Mouse (Mus musculus): ENCODE results near the gene Clec12a.

The Clec12a gene

GRCm38 (mm10) chr6:129380454-129380853, 38.0 kb downstream of the Clec12a start:
- peak; percentile 7 for DNase-seq

- no peak for DNase-seq
Observed at GRCm38 (mm10) chr6:129381736-129382135, 39.2 kb downstream of the Clec12a start.

GRCm38 (mm10) chr6:129383466-129383865, 41.0 kb downstream of the Clec12a start:
- DNase-seq, result no peak

- no peak for DNase-seq
Observed at GRCm38 (mm10) chr6:129385000-129385399, 42.5 kb downstream of the Clec12a start.

GRCm38 (mm10) chr6:129385774-129386173, 43.3 kb downstream of the Clec12a start, which contains the start of gene Clec12b:
TSS of gene Clec12b (minus strand) at chr6:129385874.
- DNase-seq, result no peak

- DNase-seq, result no peak
Observed at GRCm38 (mm10) chr6:129393087-129393720, 50.7 kb downstream of the Clec12a start.

GRCm38 (mm10) chr6:129393732-129394131, 51.2 kb downstream of the Clec12a start:
- no peak for DNase-seq

- DNase-seq, result no peak
Observed at GRCm38 (mm10) chr6:129396997-129397396, 54.5 kb downstream of the Clec12a start, which contains the start of gene Clec1b. TSS of gene Clec1b (plus strand) at chr6:129397297.

- peak; percentile 66 for DNase-seq
Observed at GRCm38 (mm10) chr6:129399945-129400344, 57.5 kb downstream of the Clec12a start.

- DNase-seq, result no peak
Observed at GRCm38 (mm10) chr6:129402404-129402803, 59.9 kb downstream of the Clec12a start.

GRCm38 (mm10) chr6:129403391-129403790, 60.9 kb downstream of the Clec12a start:
- DNase-seq, result no peak

- DNase-seq, result no peak
Observed at GRCm38 (mm10) chr6:129405999-129406398, 63.5 kb downstream of the Clec12a start.

- DNase-seq, result peak; percentile 17
Observed at GRCm38 (mm10) chr6:129407324-129407723, 64.8 kb downstream of the Clec12a start.

- DNase-seq, result no peak
Observed at GRCm38 (mm10) chr6:129408562-129408961, 66.1 kb downstream of the Clec12a start, which contains the start of gene Clec9a. TSS of gene Clec9a (plus strand) at chr6:129408862.

- no peak for DNase-seq
Observed at GRCm38 (mm10) chr6:129414177-129414576, 71.7 kb downstream of the Clec12a start.
